Mouse (Mus musculus): ENCODE measurements around the gene Tgm4. TPM values are rescaled to one million over a fixed set of nuclear protein-coding genes. Genes with fewer than 3 reads are reported as not detected.

Tgm4 gene
- 1 to 10 TPM; 1.9 to 2.9 TPM for total RNA-seq (2021)

GRCm38 (mm10) chr9:123034426-123034825 lies at the start of gene Tgm4:
Gene Tgm4 (plus strand): TSS chr9:123034726.
- DNase-seq: no peak

- DNase-seq: no peak
Observed at GRCm38 (mm10) chr9:122998406-122999192, 35.9 kb upstream of the Tgm4 start.

DNA sequence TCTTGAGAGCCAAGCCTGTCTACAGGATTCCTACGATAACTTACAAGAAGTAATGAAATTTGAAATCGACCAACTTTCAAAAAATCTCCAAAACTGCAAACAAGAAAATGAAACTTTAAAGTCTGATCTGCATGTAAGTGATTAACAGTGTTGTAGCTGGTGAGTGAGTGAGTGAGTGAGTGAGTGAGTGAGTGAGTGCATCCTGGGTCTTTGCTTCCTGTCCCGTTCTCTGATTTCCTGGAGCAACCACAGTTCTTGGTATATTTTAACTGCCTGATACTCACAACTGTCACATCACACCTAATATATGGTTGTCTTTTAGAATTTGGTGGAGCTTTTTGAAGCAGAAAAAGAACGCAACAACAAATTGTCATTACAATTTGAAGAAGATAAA lies 35.3 kb upstream of the Tgm4 start:
- DNase-seq: no peak

DNA sequence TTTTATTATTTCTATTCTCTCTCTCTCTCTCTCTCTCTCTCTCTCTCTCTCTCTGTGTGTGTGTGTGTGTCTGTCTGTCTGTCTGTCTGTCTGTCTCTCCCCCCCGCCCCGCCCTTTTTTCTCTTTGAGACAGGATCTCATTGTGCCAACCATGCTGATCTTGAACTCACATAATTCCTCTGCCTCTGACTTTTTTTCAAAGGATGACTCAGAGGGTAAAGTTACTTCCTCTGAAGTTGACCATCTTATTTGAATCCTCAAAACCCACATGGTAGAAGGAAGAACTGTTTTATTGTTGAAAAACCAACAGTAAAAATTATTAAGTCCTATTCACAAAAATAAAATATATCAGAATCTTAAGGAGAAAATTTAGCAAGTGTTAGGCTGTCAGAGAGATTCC lies 29.8 kb upstream of the Tgm4 start:
- no peak for DNase-seq

- DNase-seq: no peak
Observed at GRCm38 (mm10) chr9:123006071-123006470, 28.5 kb upstream of the Tgm4 start.

- peak; percentile 85 to 86 for DNase-seq
Observed at GRCm38 (mm10) chr9:123020995-123021631, 13.4 kb upstream of the Tgm4 start, which contains the start of gene Tmem42. Gene Tmem42 (plus strand): TSS chr9:123021326.

DNA sequence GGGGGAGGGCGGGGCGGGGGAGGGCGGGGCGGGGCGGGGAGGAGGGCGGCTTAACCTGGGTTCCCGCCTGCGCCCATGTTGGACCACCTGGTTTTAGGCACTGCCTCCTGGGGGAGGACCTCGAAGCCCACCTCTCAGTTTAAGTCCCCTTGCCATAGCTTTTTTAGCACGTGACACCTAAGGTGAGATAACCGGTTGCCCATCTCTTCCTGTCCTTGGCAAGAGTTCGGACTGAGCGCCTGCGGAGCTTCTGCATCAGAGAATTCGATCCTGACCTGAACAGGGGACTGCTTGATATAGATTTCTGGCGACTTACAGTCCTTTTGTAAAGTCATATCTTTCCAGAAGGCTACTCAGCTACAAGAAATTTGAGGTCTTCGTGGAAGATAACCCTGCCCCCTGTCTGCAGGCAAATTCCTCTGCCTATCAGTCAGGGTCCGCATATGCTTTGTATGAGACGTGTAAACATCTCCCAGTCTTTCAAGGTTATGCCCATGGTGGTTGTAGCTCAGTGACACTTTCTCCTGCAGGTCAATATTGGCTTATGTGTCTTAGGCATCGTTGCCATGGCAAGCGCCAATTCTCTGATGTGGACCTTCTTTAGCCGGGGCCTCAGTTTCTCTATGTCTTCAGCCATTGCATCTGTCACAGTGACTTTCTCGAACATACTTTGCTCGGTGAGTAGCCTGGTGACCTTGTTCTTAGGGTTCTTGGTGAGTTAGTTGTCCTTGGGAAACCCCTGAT lies 12.7 kb upstream of the Tgm4 start:
- no peak for DNase-seq

- no peak for DNase-seq
Observed at GRCm38 (mm10) chr9:123024201-123024600, 10.3 kb upstream of the Tgm4 start.

DNA sequence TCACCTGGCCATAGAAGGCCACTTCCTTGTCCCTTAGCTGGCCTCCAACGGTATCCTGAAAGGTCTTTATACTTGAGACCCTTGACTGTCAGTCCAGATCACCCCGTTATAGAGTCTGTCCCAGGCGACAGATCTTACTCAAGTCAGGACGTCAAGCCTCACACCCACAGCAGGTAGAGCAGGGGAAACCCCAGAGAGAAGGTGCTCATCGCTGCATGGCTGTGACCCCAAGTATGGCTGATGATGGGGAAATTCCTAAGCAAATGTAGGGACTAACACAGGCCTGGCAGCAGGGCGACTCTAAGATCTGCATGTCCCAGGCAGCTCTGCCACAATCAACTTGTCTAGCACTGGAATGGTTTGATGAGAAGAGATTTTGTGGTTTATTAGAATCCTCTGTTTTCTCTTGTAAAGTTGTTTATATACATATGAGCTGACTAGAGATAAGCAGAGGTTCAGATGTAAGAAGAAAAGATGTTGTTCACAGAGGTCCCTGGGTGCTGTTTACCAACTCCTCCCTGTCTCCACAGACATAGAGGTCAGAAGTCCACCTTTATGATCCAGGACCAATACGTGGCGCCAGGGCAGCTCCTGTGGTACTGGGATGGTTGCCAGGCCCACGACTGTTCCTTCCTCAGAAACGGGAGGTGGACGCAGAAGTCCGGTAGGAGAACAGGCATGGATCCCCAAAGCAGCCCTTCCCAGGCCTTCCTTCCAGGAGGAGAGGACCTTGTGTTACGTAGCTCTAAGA lies 2.9 kb upstream of the Tgm4 start:
- DNase-seq: no peak

- no peak for DNase-seq
Observed at GRCm38 (mm10) chr9:123047665-123048064, 13.1 kb downstream of the Tgm4 start.

DNA sequence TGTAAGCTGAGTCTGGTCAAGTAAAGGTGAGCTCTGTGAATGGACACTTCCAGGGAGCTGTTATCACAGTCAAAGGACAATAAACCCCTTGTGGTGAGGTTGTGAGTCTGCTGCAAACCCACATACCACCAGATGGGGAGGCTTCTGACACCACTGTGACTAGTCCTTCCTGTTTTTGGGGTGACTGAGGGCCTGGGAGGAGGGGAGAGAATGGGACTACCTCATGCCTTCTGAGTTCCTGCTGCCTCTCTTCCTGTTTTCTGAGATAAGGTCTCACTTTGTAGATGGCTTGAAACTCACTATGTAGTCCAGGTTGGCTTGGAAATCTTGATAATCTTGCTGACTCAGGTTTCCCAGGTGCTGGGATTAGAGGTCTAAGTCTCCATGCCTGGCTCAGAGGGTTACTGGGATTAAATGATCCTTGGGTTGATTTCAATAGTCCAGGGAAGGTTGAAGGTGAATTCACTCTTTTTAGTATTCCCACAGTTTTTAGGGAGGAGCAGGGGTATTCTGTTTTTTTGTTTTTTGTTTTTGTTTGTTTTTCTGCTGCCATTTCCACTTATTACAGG lies 24.3 kb downstream of the Tgm4 start:
- DNase-seq: no peak

DNA sequence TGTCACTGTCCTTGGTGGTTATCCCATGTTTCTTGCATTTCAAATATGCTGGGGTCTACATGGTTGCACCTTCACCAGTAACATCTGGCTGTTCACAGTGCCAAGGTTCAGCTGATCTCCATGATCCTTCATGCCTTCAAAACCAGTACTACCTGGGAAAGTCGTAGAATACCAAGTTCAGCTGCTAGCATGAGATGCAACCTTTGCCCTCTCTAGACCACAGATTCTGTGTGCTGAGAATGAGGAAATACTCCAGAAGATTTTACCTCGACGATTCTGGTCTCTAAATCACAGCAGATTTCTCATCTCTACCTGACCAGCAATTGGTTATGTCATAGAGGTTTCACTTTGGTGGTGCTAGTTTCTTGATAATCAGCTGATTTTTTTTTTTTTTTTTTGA lies 25.6 kb downstream of the Tgm4 start:
- DNase-seq: no peak

DNA sequence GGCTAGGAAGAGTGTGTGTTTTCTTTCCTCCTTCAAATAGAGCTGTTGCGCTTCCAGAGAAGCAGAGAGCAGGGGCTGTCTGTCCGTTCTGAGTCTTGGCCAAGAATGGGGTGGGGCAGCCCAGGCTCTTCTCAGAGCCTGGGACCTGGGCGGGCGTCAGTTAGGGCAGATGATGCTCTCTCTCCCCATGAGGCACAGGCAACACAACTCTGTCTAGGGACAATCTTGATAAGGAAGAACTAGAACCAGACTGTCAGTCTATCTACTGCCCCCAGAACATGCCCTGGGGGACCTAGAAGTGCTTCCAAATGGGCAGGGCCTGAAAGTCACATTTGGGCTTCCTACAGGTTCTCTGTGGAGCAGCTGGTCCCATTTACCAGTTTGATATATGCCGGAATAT lies 44.6 kb downstream of the Tgm4 start:
- no peak for DNase-seq

- DNase-seq: no peak
Observed at GRCm38 (mm10) chr9:123080355-123080754, 45.8 kb downstream of the Tgm4 start.

GRCm38 (mm10) chr9:123080796-123081195 lies 46.3 kb downstream of the Tgm4 start:
- DNase-seq: no peak

- DNase-seq: no peak
Observed at GRCm38 (mm10) chr9:123085373-123085772, 50.8 kb downstream of the Tgm4 start.

DNA sequence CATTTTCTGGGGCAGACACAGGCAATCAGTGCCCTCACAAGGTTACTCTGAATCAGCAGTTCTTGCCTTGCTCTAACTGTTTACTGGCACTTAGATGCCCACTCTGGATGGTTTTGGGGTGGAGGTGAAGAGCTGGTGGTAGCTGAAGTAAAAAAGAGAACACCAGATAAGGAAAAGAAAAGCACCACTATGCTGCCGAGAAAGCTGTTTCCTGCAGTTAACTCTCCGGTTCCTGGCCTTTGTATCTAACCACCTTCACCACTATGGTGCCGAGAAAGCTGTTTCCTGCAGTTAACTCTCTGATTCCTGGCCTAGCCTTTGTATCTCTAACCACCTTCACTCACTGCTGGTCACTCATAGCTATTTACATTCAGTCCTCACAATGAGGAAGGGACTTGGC lies 53.0 kb downstream of the Tgm4 start:
- DNase-seq: no peak

- DNase-seq: no peak
Observed at GRCm38 (mm10) chr9:123090844-123091243, 56.3 kb downstream of the Tgm4 start.

DNA sequence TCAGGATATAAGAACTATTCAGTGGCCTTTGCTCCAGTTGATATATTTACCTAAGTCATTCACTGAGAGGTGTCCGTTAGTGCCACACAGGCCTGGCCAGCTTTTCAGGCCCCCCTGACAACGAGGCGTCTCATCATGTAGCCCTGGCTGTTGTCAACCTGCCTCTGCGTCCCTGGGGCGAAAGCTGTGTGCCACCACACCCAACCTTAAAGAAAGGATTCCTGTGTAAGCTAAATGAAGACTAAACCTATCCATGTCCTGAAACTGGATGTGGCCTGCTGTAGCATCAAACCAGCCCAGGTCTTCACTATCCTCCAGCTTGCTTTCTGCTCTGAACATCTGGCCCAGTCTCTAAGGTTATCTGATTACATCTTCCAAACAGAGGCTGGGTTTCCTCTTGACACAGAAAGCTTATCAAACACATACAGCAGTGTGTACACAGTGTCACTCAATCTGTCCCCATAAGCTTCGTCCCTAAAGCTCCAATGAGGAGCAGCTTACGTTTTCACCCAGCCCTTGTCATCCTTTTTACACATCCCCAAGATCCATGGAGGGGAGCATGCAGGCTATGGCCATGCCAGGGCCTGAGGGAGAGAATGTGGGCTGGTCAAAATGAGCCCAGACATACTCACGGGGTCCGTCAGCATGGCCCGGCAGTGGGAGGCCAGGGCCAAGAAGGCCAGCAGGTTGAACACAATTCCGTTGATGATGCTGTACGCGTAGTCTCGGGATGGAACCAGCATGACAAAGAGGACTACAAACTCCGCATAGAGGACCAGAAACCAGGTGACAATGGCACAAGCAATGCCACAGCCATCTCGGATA lies 65.3 kb downstream of the Tgm4 start:
- DNase-seq: no peak

DNA sequence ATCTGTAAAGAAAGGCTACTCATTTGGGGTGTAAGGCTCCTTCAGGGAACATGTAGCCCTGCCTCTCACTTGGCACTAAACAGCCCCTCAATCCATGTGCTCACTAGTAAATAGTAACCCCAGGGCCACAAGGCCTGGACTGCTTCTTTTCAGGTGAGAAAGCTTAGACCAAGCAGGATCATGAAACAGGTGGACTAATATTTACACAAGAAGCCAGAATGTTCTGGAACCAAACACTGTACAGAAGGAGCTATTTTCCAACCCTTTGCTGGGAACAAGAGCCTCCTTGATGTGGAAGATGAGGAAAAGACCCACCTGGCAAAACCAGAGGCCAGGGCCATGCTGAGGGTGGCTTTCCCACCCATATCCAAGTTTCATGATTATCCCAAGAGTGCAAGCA lies 68.9 kb downstream of the Tgm4 start:
- DNase-seq: no peak

DNA sequence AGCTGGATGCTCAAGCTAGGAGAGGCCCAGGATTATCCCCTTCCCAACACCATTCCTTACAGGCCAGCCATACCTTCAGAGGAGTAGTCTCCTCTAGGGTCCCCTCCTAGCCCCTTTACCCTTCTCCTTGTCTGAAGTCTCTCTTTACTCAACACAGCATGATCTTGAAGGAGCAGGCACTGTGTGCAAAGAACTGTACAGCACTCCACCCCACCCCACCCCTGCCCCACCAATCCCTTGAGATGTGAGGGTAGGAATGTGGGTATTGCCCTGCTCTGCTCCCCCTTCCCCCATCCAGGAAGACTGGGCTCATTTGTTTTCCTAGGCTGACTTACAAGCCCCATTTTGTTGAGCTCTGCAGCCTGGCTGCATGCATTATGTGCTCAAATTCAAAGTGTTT lies 69.8 kb downstream of the Tgm4 start:
- no peak for DNase-seq

Data from layer of hippocampus, postnatal 36 days (tissue).